Mouse (Mus musculus): ENCODE measurements around the gene Acyp1. TPM values are rescaled to one million over a fixed set of nuclear protein-coding genes. Genes with fewer than 3 reads are reported as not detected.

The Acyp1 gene
- total RNA-seq (2021) = 10 to 100 TPM; 32.2 to 33.3 TPM
- 3.9 and 6.0 TPM in 2 replicates for polyA plus RNA-seq (2012; rRNA removed)
- long read RNA-seq, transcript Acyp1-201 (3 exons, 648 nt) = major isoform, 10 of 13 reads
- long read RNA-seq, partial matches to known transcripts = 0 of 13 reads
- long read RNA-seq, other reads (novel, unspliced or antisense) = 2 of 13 reads

DNA sequence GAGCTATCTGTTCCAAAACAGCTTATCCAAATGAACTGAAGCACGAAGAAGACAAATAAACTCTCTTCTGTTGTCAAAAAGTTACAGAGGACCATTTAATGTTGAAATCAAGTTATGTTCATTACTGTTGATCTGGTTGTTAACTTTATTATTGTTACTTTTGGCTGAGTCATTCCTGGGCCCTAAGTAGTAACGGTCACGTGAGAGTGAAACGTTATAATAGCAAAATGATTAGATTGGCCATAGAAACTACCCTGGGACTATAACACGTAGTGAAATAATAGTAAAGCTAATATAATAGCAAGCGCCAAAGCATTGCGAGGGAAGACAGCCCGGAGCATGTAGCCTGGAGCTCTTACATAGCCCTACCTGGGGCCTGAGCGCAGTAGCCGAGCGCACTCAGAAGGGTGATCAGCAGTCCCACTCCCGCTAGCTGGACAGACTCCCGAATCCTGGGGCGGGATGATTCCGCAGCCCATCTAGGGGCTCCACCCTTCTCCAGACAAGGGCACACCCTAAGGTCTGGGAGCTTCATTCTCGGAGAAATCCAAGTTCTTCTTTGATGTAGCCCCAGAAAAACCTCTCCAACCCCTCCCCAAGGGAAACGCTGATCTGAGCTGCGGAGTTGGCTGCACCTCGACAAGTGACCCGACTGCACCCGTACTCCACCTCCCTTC is at the start of gene Acyp1:
Acyp1 (minus strand) TSS at position 630 of the 677 bp plus-strand sequence.
- peak; percentile 74 for DNase-seq

DNA sequence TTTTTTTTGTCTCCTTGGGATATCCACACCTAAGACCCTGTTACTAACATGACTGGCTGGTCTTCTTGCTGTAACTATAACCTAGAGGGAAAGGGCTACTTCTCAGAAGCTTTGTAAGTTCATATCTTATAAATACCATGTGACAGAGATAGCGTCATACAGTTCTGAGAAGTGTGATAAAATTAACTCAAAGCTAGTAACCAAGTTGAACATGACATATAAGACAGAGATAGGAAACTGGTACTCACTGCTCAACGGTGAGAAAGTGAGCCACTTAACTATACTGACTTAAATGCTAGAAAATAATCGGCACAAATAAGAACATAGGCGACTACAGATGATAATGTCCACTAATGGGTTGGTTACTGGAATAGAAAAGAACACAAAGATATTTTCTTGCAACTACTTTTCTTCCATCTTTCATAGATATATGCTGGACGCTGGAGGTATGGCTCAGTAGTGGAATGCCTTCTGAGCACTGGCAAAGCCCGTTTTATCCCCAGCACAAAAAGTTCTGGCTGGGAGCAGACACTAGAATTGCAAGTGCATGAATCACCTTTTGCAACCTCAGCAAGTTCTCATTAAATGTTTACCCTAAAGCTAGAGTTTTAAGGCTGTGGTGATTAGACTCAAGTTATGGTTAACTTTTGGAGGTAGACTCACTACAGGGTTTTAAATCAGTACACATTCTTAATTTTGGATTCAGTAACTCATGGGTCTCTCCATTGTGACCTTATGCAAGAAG is 49.5 kb upstream of the Acyp1 start:
- DNase-seq = no peak

DNA sequence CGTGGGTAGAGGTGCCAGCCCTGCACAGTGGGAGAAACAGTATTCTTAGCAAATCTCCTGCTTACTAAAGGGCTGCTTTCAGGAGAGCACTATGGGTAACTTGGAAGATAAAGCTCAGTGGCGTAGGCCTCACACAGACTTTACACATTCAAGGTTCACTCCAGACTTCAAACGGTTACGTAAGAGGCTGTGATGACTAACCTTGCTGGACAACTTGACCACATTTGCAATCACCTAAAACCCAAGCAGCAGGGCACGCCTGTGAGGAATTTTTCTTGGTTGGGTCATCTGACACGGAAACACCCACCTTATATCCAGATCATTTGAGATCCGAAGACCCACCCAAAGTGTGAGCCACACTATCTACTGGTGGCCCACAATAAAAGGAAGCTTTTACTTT is 41.9 kb upstream of the Acyp1 start:
- peak; percentile 83 for DNase-seq

DNA sequence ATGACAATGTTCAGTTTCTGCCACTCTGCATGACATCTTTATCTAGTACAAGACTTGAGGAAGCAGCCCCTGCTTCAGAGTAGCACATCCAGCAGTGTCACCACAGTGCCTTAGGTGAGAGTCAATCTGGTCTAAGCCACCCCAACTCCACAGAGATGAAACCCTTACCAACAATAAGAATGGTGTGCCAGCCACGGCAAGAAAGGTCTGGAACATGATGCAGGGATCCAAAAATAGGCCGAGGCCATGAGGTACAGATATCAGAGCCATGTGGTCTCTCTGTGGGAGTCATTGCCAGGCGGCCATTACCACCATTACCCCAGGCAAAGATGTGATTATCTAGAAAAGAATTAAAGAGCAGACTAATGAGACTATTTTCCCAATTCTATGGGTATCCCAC is 20.4 kb upstream of the Acyp1 start:
- no peak for DNase-seq

DNA sequence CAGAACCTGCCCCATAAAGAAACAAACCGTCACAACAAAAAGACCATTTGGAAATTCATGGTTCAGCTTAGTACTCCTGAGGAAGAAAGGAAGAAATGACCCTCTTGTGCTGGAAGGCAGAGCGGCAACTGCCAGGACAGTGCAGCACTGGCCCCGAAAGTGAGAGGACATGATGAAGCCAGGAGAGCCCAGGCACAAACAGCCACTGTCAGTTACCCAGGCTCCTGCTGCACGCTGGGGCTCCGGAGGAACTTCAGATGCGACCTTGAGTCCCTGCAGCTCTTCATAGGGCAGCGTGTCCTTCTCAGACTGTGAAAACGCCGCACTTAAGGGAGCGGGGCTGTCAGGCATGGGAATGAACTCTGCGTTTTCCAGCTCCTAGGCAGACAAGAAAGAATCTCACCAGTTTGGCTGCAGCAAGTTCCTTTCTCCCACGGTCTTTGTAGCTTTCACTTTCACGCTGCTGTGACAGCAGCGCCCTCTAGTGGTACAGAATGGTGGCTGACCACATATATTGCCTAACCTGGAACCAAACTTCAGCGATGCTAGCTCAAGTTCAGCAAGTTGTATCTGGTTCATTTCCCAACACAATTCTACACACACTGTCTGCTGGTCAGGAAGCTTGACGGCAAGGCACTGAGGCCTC is 17.1 kb upstream of the Acyp1 start:
- peak; percentile 85 for DNase-seq

DNA sequence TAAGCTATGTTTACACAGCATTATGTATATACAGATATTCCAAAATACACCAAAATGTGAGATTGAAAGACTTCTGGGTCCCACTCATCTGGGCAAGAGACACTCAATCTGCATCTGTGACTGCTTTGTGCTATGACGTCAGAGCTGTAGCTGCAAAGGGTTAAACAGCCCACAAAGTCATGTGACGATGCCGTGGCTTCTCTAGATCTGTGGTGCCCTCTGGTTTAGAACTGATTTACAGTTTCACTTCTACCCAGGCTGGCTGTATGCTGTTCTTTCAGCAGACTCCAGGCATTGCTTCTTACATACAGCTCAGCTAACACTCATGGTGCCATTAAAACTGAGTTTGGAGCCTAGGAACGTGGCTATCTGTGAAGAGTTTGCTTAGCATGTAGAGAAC is 16.5 kb upstream of the Acyp1 start:
- no peak for DNase-seq

DNA sequence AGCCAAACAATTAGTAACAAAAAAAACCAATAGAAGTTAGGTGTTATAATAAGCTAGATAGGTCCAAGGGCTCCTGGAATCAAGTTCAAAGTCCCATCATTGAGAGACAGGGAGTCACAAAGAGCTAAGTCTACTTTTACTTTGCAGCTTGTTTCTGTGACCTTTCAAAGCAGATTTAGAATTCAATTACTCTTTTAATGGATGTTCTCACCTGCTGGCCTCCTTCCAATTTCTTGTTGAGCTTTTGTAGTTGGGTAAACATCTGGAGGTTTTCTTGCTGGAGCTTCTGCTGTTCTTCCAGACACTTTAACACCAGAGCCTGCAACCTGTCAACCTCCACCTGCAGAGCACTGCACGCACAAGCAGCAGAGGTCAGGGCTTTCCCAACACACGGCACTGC is 15.0 kb upstream of the Acyp1 start:
- no peak for DNase-seq

DNA sequence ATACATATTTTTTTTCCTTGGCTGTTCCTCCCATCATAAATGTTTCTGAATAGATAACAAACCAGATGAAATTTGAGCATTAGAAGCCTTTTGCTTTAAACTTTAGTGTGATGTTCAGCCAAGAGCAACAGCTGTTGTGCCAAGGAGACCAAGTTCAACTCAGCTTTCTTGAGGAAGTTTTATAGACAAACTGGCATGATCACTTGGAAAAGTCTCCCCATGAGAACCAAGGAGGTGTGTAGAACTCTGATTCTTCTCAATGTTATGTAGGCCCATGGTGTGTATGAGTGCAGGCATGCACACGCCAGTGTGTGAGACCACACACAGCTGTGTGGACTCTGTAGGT is 10.6 kb upstream of the Acyp1 start:
- no peak for DNase-seq

DNA sequence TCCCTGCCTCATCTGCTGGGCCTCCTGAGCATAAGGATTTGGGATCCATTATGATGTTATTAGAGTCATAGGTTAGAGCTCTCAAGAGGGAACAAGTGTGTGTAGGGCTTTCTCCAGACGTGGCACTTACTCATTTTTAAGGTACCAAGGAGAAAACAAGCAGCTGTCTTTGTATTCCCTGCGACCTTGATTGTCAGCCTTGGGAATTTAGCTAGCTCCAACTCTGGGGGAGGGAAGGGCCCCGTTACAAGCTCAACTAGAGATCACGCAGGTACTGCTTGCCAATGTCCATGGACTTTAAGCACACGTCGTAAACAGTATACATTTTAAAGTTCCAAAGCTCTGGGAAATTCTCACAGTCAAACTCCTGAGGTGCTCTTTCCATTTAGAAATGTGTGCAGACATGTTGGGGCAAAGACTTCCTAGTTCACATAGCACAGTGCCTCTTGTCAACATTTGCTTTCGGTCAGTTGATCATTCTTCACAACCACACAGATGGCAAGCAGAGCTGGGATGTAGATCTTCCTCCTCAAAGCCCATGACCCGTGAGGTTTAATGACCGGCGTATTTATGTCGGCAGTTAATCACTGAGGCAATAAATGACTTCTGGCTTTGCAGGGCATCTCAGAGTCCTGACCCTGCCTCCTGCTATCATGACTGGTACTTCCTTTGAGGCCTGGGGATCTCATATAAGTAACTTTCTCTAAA is 10.0 kb upstream of the Acyp1 start:
- DNase-seq = peak; percentile 28

DNA sequence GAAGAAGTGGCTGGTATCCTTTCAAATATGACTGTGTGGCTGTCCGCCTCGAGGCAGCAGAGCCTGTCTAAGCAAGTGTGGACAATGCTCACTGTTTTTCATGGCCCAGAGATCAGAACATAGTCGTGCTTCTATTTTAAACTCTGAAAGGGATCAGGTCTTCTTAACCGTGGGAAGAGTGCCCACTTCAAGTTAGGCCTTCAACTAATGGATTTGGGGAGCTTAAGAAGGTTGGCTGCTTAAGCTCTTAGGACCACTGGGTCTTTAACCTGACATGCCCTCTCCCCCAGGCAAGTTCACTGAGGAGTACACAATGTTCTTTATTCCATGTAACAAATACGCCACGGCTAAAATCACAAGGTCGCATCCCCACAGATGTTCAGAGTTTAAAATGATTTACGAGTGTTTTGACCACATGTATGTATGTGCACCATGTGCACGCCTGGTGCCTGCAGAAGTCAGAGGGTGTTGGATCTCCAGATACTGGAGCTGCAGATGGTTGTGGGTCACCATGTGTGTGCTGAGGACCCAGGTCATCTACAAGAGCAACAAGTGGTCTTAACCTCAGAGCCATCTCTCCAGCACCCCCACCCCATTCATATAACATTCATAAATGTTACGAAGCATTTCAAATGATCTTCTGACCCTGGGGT is 9.2 kb upstream of the Acyp1 start:
- DNase-seq = no peak

DNA sequence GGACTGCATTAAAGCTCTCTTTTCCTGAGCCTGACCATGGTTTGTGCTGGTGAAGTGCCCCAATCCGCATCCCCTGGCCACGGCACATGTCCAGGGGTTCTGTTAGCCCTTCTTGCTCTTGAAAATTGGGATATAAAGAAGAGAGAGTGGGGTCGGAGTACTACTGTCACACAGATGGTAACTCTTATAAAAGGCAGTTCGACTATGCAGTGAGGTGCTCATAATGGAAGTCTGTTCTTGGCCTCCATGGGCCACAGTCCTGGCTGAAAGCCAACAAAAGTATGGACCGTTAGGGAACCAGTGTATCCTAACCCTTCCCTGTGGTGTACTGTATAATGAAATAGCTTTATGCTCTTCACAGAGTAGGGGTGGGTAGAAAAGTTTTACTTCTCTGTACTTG is 8.7 kb upstream of the Acyp1 start:
- no peak for DNase-seq

DNA sequence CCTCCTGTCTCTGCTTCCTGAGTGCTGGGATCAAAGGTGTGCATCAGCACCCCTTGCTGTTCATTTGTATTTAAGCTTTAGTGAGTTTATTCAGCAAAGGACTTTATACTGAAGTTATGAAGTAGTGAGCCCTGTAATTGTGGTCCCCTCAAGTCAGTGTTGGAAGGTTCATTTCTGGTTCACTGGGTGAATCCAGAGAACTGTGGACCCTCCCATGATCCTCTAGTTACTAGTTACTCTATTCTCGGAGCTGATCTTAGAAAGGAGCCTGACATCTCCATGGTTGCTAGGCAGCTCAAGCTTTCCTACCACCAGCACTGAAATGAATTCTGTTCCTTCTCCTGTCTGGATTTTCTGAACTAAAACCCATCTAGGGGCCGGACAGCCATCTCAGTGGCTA is 7.3 kb upstream of the Acyp1 start:
- no peak for DNase-seq

DNA sequence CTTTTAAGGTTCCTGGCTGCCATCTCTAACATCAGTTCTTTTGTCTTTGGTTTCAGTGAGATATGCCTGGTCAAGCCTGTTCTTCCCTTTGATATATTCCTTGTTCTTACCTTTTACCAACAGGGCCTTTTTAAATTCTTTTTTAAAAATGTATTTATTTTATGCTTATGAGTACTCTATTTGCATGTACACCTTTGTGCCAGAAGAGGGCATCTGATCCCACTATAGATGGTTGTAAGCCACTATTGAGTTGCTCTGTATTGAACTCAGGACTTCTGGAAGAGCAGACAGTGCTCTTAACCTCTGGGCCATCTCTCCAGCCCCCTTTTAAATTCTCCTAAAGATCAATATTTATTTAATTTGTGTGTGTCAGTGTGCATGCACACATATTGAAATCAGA is 4.7 kb upstream of the Acyp1 start:
- DNase-seq = no peak

DNA sequence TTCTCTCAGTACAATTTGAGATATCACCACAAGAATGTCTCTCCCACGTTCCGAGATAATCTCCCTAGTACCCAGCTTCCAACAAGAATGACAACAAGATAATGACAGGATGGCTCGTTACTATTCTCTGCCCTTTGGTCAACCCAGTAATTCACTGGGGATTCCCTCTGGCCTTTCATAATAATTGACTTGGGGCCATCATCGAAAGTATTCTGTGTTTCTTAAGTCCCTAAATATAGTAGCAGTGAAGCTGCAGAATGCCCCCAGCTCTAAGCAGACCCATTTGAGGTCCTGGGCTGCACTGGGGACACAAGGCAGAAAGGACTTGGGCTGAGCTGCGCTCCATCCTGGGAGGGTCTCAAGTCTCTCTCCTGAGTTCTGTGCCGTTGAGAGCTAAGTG is 4.0 kb upstream of the Acyp1 start:
- no peak for DNase-seq

DNA sequence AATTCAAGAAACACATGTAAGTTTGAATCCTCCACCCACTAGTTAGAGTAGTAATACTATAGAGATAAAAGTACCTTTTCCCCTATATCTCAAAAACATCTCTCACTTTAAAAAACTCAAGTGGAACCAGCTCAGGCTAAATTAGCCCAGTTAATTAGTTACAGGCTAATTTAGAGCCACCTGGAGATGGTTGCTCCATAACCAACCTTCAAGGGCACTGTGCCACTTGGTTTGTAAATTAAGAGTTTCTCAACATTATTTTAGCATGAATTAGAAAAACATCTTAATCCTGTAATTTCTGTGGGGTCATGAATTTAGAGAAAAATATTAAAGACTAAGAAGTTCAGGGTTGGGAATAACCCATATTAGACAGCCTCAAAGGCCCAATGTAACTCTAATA is 3.3 kb upstream of the Acyp1 start:
- no peak for DNase-seq

DNA sequence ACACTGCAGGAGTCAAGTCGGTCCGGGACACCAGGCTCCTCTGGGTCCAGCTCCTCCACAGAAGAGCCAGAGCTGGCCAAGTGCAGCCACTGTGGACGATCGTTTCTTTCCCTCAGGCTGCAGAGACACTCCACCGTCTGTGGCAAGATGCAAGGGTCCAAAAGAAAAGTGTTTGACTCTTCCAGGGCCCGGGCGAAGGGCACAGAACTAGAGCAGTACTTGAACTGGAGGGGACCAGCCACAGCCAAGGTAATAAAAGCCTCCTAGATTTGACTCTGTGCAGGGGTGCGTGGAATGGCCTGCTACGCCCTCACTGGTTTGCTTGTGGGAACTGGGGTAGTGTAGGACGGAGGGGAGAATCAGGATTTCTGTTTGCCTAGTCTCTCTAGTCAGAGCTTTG is 2.4 kb upstream of the Acyp1 start:
- no peak for DNase-seq

DNA sequence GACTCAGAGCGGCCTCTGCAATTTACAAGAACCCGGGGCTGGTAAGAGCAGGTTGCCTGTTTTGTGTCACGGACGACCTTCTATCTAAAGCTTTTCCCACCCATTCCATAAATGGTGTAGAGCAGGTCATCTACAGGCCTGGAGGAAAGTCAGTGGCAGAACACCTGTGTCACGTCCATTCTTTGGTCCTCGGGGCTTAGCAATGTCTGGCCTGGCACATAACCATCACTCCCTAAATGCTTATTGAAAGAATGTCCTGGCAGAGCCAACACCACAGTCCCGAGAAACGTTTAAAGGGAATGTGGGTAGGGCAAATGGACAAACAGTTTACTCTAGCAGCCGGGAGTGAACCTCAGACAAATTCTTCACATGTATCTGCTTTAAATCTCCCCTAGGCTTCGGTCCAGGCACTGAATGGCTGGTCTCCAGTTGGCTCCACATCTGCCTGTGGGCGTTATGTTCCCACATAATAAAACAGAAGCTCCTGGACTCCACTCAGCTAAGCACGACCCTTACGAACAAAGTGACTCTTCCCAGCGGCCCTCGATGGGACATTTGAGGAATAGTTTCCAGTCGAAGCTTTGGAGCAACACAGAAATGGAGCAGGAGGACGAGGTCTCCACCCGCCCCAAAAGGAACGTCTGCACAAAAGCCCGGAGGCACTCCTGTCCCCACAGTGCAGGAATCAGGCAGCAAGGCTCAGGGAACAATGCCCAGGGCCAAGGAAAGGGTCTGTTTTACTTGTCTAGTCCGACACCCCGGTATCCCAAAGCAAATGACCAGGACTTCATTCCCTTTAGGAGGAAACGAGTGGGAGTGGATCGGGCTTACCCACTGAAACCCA is 1.1 kb upstream of the Acyp1 start:
- no peak for DNase-seq

DNA sequence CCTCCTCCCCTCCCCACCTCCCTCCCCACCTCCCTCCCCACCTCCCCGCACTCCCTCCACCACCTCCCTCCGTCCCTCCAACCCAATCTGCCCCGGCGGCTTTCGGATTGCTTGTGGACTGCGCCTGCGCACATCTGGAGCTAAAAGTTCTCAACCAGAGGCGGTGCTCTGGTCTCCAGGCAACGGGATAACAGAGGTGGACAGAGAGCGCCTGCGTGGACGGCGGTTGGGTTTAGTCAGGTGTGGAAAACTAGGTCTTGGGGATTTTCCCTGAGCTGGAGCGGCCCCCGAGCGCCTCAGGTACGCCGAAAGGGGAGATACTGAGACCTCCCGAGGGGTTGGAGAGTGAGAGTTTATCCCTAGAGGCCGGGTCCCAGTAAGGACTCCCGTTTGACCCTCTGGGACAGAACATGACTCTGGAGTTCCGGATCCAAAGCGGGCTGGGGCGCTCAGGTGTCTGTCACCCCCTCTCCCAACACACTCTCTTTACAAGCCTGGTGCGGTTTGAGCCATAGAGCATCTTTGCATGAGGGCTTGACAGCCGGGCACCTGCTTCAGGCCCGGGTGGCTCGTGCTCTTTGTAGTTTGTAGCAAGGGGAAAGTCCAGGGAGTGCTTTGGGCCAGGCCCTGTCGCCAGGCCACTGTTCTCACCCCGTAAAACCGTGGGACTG is 383 bp upstream of the Acyp1 start, which contains the start of gene Zc2hc1c:
Zc2hc1c (plus strand) TSS at position 106 of the 671 bp plus-strand sequence.
- DNase-seq = peak; percentile 93

DNA sequence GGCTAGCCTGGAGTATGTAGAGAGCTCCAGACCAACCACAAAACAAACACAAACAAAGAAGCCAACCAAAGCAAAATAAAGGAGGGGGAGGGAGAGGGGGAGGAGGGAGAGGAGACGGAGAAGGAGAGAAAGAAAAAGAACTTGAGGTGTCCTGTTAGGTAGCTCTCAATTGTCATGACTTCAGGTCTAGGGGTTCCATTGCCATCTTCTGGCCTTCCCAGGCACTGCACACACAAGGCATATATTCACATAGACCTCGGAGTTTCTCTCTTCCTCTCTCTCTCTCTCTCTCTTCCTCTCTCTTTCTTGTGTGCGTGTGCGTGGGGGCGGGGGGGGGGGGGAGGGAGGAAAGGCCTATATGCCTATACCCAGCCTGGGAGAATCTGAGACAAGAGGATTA is 1.3 kb downstream of the Acyp1 start:
- no peak for DNase-seq

DNA sequence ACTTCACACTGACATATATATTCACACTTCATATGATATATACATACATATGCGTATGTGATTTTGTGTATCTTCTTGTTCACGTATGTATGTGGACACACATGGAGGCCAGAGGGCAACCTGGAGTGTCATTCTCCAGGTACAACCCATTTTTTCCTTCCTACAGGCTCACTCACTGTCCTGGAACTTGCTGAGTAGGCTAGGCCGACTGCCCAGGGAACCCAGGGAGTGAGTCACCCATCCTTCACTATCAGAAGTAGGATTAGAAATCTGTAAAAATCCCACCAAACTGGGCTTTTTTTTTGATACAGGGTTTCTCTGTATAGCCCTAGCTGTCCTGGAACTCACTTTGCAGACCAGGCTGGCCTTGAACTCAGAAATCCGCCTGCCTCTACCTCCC is 3.2 kb downstream of the Acyp1 start:
- peak; percentile 51 for DNase-seq
